Comparison of ENCODE assay signal across 8 mouse cellular contexts in the genomic region with DNA sequence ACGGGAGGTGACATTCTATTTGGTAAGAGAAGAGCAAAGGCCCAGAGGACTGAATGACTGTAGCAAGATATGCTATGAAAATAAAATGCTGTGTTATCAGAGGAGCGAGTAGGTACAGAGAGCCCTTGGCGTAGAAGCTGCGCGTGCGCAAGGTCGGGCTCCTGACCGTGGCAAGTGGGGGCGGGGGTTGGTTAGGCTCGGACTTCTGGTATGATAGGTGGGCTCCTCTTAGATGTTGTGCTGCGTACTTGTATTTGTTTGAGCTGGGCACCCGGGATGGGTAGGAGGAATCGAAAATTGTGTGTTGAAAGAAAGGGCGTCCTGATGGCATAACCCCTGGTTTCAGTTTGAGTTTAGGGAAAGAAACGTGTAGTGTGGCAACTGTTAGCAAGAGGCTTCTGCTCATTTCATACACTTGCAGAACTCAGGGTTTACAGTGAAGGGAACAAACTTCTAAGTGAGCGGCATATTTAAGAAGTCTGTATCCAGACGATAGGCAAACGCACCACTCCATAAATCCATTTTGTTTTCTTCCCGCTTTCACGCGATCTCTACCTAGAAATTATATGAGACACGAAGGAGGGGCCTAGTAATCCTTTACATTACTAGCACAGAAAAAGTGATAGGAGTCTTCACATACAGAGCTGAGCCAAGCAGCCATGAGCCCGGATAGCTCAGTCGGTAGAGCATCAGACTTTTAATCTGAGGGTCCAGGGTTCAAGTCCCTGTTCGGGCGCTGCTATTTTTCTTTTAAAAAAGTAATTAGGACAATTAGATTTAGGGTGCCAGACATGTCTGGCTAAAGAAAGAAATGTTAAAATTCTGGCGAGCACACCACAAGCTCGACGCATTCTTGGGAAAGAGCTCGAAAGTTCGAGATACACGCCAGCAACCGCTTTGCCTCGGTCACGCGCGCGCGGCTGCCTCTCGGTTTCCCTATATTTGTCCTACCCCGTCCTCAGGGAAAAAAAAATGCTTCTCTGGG. TPM values are rescaled to one million over a fixed set of nuclear protein-coding genes. Genes with fewer than 3 reads are reported as not detected.
DNase-seq lines count a peak whose midpoint lies in the region; ATAC-seq and TF ChIP-seq lines count a peak whose summit lies in the region.

No protein-coding gene starts in this region.

- no peaks in the 10 kb centered on the region for H3K36me3 ChIP-seq in forebrain, embryonic 11.5 days (ENCODE audit: control insufficient read depth, insufficient read depth, low read length)
- no peaks in the 10 kb centered on the region for H3K36me3 ChIP-seq in heart, embryonic 16.5 days (ENCODE audit: control insufficient read depth, insufficient read depth)
- H3K36me3 ChIP-seq in liver, embryonic 14.5 days (replicated peaks; ENCODE audit: control insufficient read depth, insufficient read depth, low read depth) = no peaks in the 10 kb centered on the region
- H3K36me3 ChIP-seq in stomach, embryonic 15.5 days = no peaks in the 10 kb centered on the region

- ATAC-seq in CD4-positive, CD25-positive, alpha-beta regulatory T cell, adult 4 months = peak; percentile 56
- peak; percentile 77 for ATAC-seq in forebrain, embryonic 11.5 days (replicated peaks; ENCODE audit: low FRiP score)
- peak; percentile 75 for ATAC-seq in heart, embryonic 16.5 days (replicated peaks; ENCODE audit: extremely low read depth, insufficient read depth, low FRiP score)
- ATAC-seq in liver, embryonic 14.5 days (ENCODE audit: insufficient read depth) = peak; percentile 68
- peak; percentile 65 for ATAC-seq in stomach, embryonic 15.5 days (ENCODE audit: insufficient read depth, low FRiP score, low read depth)

- peak overlapping the region; percentile 54 for H3K9ac ChIP-seq in forebrain, embryonic 11.5 days (ENCODE audit: low read length)
- H3K9ac ChIP-seq in heart, embryonic 16.5 days (ENCODE audit: low read length) = peak overlapping the region; percentile 76
- H3K9ac ChIP-seq in liver, embryonic 14.5 days (replicated peaks) = peak overlapping the region; percentile 81
- H3K9ac ChIP-seq in stomach, embryonic 15.5 days = peak overlapping the region; percentile 39

- peak overlapping the region; percentile 70 for H3K4me2 ChIP-seq in forebrain, embryonic 11.5 days (ENCODE audit: low read depth, low read length, severe bottlenecking)
- H3K4me2 ChIP-seq in heart, embryonic 16.5 days (ENCODE audit: low read depth, low read length) = peak overlapping the region; percentile 65
- H3K4me2 ChIP-seq in liver, embryonic 14.5 days (ENCODE audit: low read depth) = peak overlapping the region; percentile 95
- peak overlapping the region; percentile 68 for H3K4me2 ChIP-seq in stomach, embryonic 15.5 days

- no peaks in the 10 kb centered on the region for H3K27me3 ChIP-seq in forebrain, embryonic 11.5 days (ENCODE audit: control insufficient read depth, insufficient read depth, low read length)
- H3K27me3 ChIP-seq in heart, embryonic 16.5 days (ENCODE audit: control insufficient read depth, insufficient read depth, low read length) = no peaks in the 10 kb centered on the region
- no peaks in the 10 kb centered on the region for H3K27me3 ChIP-seq in liver, embryonic 14.5 days (ENCODE audit: control insufficient read depth, insufficient read depth, low read length)
- no peaks in the 10 kb centered on the region for H3K27me3 ChIP-seq in stomach, embryonic 15.5 days (replicated peaks)

- under 1% methylated on average over 41 of the region's 41 CpGs for WGBS in forebrain, embryonic 11.5 days
- under 1% methylated on average over 41 of the region's 41 CpGs for WGBS in heart, embryonic 16.5 days
- under 1% methylated on average over 41 of the region's 41 CpGs for WGBS in liver, embryonic 14.5 days (ENCODE audit: insufficient replicate concordance)
- WGBS in stomach, embryonic 15.5 days = under 1% methylated on average over 41 of the region's 41 CpGs

- H3K4me3 ChIP-seq in forebrain, embryonic 11.5 days (ENCODE audit: low read depth, low read length) = peak overlapping the region; percentile 44
- peak overlapping the region; percentile 66 for H3K4me3 ChIP-seq in heart, embryonic 16.5 days (ENCODE audit: low read length)
- peak overlapping the region; percentile 80 to 99 for H3K4me3 ChIP-seq in liver, embryonic 14.5 days (ENCODE audit: insufficient read depth in 1 of 2, low read depth in 2 of 2, low read length in 2 of 2)
- H3K4me3 ChIP-seq in stomach, embryonic 15.5 days (replicated peaks) = peak overlapping the region; percentile 70

- no peaks in the 10 kb centered on the region for H3K4me1 ChIP-seq in forebrain, embryonic 11.5 days (replicated peaks; ENCODE audit: control insufficient read depth, insufficient read depth, low read length)
- H3K4me1 ChIP-seq in heart, embryonic 16.5 days (ENCODE audit: control insufficient read depth, insufficient read depth, low read length) = peaks cover 15% of the 10 kb centered on the region
- H3K4me1 ChIP-seq in liver, embryonic 14.5 days (replicated peaks; ENCODE audit: control insufficient read depth in 2 of 2, insufficient read depth in 2 of 2, low read length in 1 of 2) = peaks cover 16 to 33% of the 10 kb centered on the region in 2 experiments
- H3K4me1 ChIP-seq in stomach, embryonic 15.5 days = peaks cover 14% of the 10 kb centered on the region; the same call in 1 of the 2 replicates

- no peak for TF ChIP-seq EP300 in liver, embryonic 14.5 days (IDR thresholded peaks at IDR 0.05; ENCODE audit: low read depth)

- H3K27ac ChIP-seq in forebrain, embryonic 11.5 days (ENCODE audit: low read depth, low read length) = no peak overlapping the region
- H3K27ac ChIP-seq in heart, embryonic 16.5 days (ENCODE audit: low read length) = peak overlapping the region; percentile 83
- peak overlapping the region; percentile 85 for H3K27ac ChIP-seq in liver, embryonic 14.5 days
- H3K27ac ChIP-seq in stomach, embryonic 15.5 days = peak overlapping the region; percentile 86

- TF ChIP-seq CTCF in liver, embryonic 14.5 days (IDR thresholded peaks at IDR 0.05; ENCODE audit: low read depth) = no peak

- no peaks in the 10 kb centered on the region for H3K9me3 ChIP-seq in forebrain, embryonic 11.5 days (ENCODE audit: control insufficient read depth, low read length)
- H3K9me3 ChIP-seq in heart, embryonic 16.5 days (replicated peaks; ENCODE audit: control insufficient read depth, low read length) = no peaks in the 10 kb centered on the region
- H3K9me3 ChIP-seq in liver, embryonic 14.5 days (ENCODE audit: control insufficient read depth, low read length) = no peaks in the 10 kb centered on the region
- H3K9me3 ChIP-seq in stomach, embryonic 15.5 days = no peaks in the 10 kb centered on the region

- peak; percentile 90 for DNase-seq in c-Kit-positive CD71-positive TER-119-negative erythroid progenitor cells, embryonic 14.5 days (ENCODE audit: low read depth)
- peak; percentile 93 for DNase-seq in forebrain, embryonic 11.5 days (ENCODE audit: low spot score)
- DNase-seq in kidney, postnatal 36 days = peak; percentile 85 to 91
- DNase-seq in liver, embryonic 14.5 days (ENCODE audit: low read depth in 3 of 3, low spot score in 3 of 3) = peak; percentile 79 to 86 (median 80)
- DNase-seq in neural tube, embryonic 10.5 days (ENCODE audit: extremely low spot score, low spot score) = peak; percentile 97

RNA-seq across cellular contexts. Expression of gene Olfr1423, which starts 35.4 kb away (rescaled TPM):
- under 1 TPM in 1 of 2 experiments, not detected in 1; 0.05 TPM for polyA plus RNA-seq in CD4-positive, CD25-positive, alpha-beta regulatory T cell, adult 4 months (2017; shearing (Covaris generic))
- polyA plus RNA-seq in forebrain, embryonic 11.5 days (2014; fragmentation: Nextera tagmentation; extraction: Ambion mirVana) = not detected in 2 replicates
- polyA plus RNA-seq in heart, embryonic 16.5 days (2015; fragmentation: Nextera tagmentation; extraction: Ambion mirVana) = not detected in 2 replicates
- polyA plus RNA-seq in liver, embryonic 14.5 days (2012; rRNA removed) = not detected in 2 replicates
- polyA plus RNA-seq in liver, embryonic 14.5 days (2014; fragmentation: Nextera tagmentation; extraction: Ambion mirVana) = not detected in 2 replicates
- not detected in 2 replicates for polyA plus RNA-seq in stomach, embryonic 15.5 days (2015; fragmentation: Nextera tagmentation; extraction: Ambion mirVana)

RNA-seq across cellular contexts. Expression of gene Osbp, which starts 39.9 kb away (rescaled TPM):
- 1 to 10 TPM; 5.5 to 8.0 TPM for polyA plus RNA-seq in CD4-positive, CD25-positive, alpha-beta regulatory T cell, adult 4 months (2017; shearing (Covaris generic))
- polyA plus RNA-seq in forebrain, embryonic 11.5 days (2014; fragmentation: Nextera tagmentation; extraction: Ambion mirVana) = 6.1 and 6.6 TPM in 2 replicates
- 4.4 TPM in 2 replicates for polyA plus RNA-seq in heart, embryonic 16.5 days (2015; fragmentation: Nextera tagmentation; extraction: Ambion mirVana)
- 8.2 and 11.7 TPM in 2 replicates for polyA plus RNA-seq in liver, embryonic 14.5 days (2012; rRNA removed)
- 3.9 and 5.0 TPM in 2 replicates for polyA plus RNA-seq in liver, embryonic 14.5 days (2014; fragmentation: Nextera tagmentation; extraction: Ambion mirVana)
- polyA plus RNA-seq in stomach, embryonic 15.5 days (2015; fragmentation: Nextera tagmentation; extraction: Ambion mirVana) = 4.9 and 5.0 TPM in 2 replicates

RNA-seq across cellular contexts. Expression of gene Olfr1424, which starts 56.8 kb away (rescaled TPM):
- not detected for polyA plus RNA-seq in CD4-positive, CD25-positive, alpha-beta regulatory T cell, adult 4 months (2017; shearing (Covaris generic))
- polyA plus RNA-seq in forebrain, embryonic 11.5 days (2014; fragmentation: Nextera tagmentation; extraction: Ambion mirVana) = not detected in 2 replicates
- not detected in 2 replicates for polyA plus RNA-seq in heart, embryonic 16.5 days (2015; fragmentation: Nextera tagmentation; extraction: Ambion mirVana)
- polyA plus RNA-seq in liver, embryonic 14.5 days (2012; rRNA removed) = not detected in 2 replicates
- polyA plus RNA-seq in liver, embryonic 14.5 days (2014; fragmentation: Nextera tagmentation; extraction: Ambion mirVana) = not detected in 2 replicates
- not detected in 2 replicates for polyA plus RNA-seq in stomach, embryonic 15.5 days (2015; fragmentation: Nextera tagmentation; extraction: Ambion mirVana)
